Mouse (Mus musculus) left cerebral cortex, adult 11 months (tissue): ENCODE results near the gene Setd1b.
"Not testable (repeated sequence)": the region's sequence is repeated elsewhere in the genome, so short reads cannot be mapped to it uniquely, and the experiment has no call there.

Experiments
- DNase-seq: peaks from one replicate; pipeline ENCODE4 v3.0.0; 2022; ENCODE audit warnings: low spot score

Setd1b gene

GRCm38 (mm10) chr5:123162942-123163341 is 20.9 kb downstream of the Setd1b start:
- no peak for DNase-seq

- no peak for DNase-seq
These were observed 24.4 kb downstream of the Setd1b start for GRCm38 (mm10) chr5:123166437-123166836.

- no peak for DNase-seq
These were observed 25.6 kb downstream of the Setd1b start for GRCm38 (mm10) chr5:123167591-123167990.

GRCm38 (mm10) chr5:123169284-123169683 is 27.3 kb downstream of the Setd1b start, which contains the start of gene Psmd9:
Gene Psmd9 (plus strand): TSS chr5:123169413.
- no peak for DNase-seq

GRCm38 (mm10) chr5:123170365-123170764 is 28.4 kb downstream of the Setd1b start:
- no peak for DNase-seq

GRCm38 (mm10) chr5:123171646-123172350 is 29.8 kb downstream of the Setd1b start:
- DNase-seq = peak; percentile 65

- DNase-seq = no peak
These were observed 36.8 kb downstream of the Setd1b start for GRCm38 (mm10) chr5:123178792-123179191.

- DNase-seq = no peak
These were observed 38.4 kb downstream of the Setd1b start for GRCm38 (mm10) chr5:123180390-123180789.

GRCm38 (mm10) chr5:123181536-123181935 is 39.5 kb downstream of the Setd1b start:
- no peak for DNase-seq

GRCm38 (mm10) chr5:123182651-123183050 is 40.7 kb downstream of the Setd1b start, which contains the start of gene Hpd:
Gene Hpd (minus strand): TSS chr5:123182727.
- DNase-seq = no peak

GRCm38 (mm10) chr5:123185966-123186365 is 44.0 kb downstream of the Setd1b start:
- no peak for DNase-seq

- DNase-seq = no peak
These were observed 45.3 kb downstream of the Setd1b start for GRCm38 (mm10) chr5:123187306-123187705.

GRCm38 (mm10) chr5:123190912-123191311 is 48.9 kb downstream of the Setd1b start:
- DNase-seq = no peak

GRCm38 (mm10) chr5:123191427-123191826 is 49.4 kb downstream of the Setd1b start:
- DNase-seq = no peak

GRCm38 (mm10) chr5:123192606-123193150 is 50.7 kb downstream of the Setd1b start:
- DNase-seq = no peak

GRCm38 (mm10) chr5:123193436-123193835 is 51.4 kb downstream of the Setd1b start:
- DNase-seq = no peak

GRCm38 (mm10) chr5:123194856-123195255 is 52.9 kb downstream of the Setd1b start:
- no peak for DNase-seq

- DNase-seq = no peak
These were observed 53.6 kb downstream of the Setd1b start for GRCm38 (mm10) chr5:123195500-123196000.

GRCm38 (mm10) chr5:123196746-123197145 is 54.8 kb downstream of the Setd1b start:
- no peak for DNase-seq

GRCm38 (mm10) chr5:123198523-123198922 is 56.5 kb downstream of the Setd1b start:
- DNase-seq = no peak

- DNase-seq = not testable (repeated sequence)
These were observed 59.0 kb downstream of the Setd1b start for GRCm38 (mm10) chr5:123200816-123201522.

GRCm38 (mm10) chr5:123201523-123201892 is 59.5 kb downstream of the Setd1b start:
- no peak for DNase-seq

GRCm38 (mm10) chr5:123201987-123202386 is 60.0 kb downstream of the Setd1b start:
- DNase-seq = no peak
